Mouse (Mus musculus): Measurements from ENCODE around the gene Aff2. TPM values are rescaled to one million over a fixed set of nuclear protein-coding genes. Genes with fewer than 3 reads are reported as not detected.

The Aff2 gene
- polyA plus RNA-seq, 1 experiment from 2014 or later: 2.5 TPM

DNA sequence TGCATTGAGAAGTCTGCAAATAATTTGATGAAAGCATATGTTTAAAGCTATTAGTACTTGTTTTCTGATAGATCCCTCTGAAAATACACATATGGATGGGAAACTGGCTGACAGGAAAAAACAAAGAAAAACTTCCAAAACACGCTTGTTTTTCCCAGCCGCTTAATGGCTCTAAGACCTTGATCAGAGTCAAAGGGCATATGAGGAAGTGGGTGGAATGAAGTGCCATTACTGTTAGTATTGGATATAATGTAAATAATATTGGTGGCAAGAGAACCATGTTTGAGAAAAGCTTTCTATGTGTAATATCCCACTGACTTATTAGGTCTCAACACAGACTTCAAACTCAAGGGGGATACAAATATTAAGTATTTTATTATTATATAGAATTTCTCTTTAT, 455.0 kb downstream of the Aff2 start:
- WGBS: 73% methylated on average over 2 of the region's 2 CpGs
- Histone ChIP-seq H3K4me1 (ENCODE audit: control insufficient read depth, insufficient read depth, low read length) (no peaks in the 10 kb centered on the region), H3K9ac (ENCODE audit: low read depth, low read length) (no peak overlapping the region), H3K27me3 (ENCODE audit: control insufficient read depth, insufficient read depth, low read length) (no peaks in the 10 kb centered on the region), H3K27ac (ENCODE audit: low read depth, low read length) (no peak overlapping the region), H3K4me2 (replicated peaks; ENCODE audit: low read depth, low read length) (no peak overlapping the region), H3K9me3 (ENCODE audit: control insufficient read depth, low read length) (no peaks in the 10 kb centered on the region), H3K4me3 (ENCODE audit: low read length) (no peak overlapping the region), H3K36me3 (ENCODE audit: control insufficient read depth, insufficient read depth, low read length) (no peaks in the 10 kb centered on the region)
- ATAC-seq (ENCODE audit: low FRiP score, low TSS enrichment): no peak

DNA sequence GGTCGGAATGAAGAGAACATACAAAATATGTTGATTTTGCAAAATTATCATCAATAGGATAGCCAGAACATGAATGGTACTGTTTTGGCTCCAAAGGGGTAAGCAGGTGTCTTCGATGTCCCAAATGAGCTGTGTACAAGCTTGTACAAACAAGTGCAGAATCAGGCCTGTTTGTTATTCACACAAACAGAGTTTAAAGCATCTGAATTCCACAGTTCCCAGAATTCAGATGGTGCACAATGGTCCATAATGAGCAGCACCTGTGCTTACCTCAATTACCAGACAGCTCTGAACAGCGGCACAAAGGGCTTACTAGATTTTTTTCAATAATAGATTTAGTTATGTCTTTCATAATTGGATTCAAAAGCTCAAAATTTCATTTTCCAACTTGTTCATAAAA, 457.6 kb downstream of the Aff2 start:
- Histone ChIP-seq H3K4me2 (replicated peaks; ENCODE audit: low read depth, low read length) (no peak overlapping the region), H3K36me3 (ENCODE audit: control insufficient read depth, insufficient read depth, low read length) (no peaks in the 10 kb centered on the region), H3K9ac (ENCODE audit: low read depth, low read length) (no peak overlapping the region), H3K4me1 (ENCODE audit: control insufficient read depth, insufficient read depth, low read length) (no peaks in the 10 kb centered on the region), H3K27ac (ENCODE audit: low read depth, low read length) (no peak overlapping the region), H3K9me3 (ENCODE audit: control insufficient read depth, low read length) (no peaks in the 10 kb centered on the region), H3K27me3 (ENCODE audit: control insufficient read depth, insufficient read depth, low read length) (no peaks in the 10 kb centered on the region), H3K4me3 (ENCODE audit: low read length) (no peak overlapping the region)
- 93% methylated on average over 3 of the region's 3 CpGs for whole genome bisulfite sequencing
- no peak for ATAC-seq (ENCODE audit: low FRiP score, low TSS enrichment)

DNA sequence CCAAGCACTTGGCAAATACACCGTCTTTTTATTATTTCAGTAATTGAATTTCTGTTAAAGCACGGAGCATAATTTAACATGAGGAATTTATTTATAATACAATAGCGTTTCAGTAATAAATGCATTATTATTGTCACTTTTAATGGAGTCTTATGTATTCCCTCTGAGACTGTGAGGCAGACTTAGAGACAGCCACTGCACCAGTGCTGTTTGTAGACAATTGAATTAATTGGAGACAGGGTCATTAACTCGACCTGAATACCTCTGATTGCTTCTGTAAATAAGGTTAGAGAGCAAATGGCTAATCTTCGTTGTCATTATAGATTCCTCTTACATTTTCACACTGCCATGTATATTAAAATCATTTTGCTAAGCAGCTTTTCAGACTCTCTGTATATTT, 458.1 kb downstream of the Aff2 start:
- Histone ChIP-seq H3K27me3 (ENCODE audit: control insufficient read depth, insufficient read depth, low read length) (no peaks in the 10 kb centered on the region), H3K9me3 (ENCODE audit: control insufficient read depth, low read length) (no peaks in the 10 kb centered on the region), H3K4me1 (ENCODE audit: control insufficient read depth, insufficient read depth, low read length) (no peaks in the 10 kb centered on the region), H3K9ac (ENCODE audit: low read depth, low read length) (no peak overlapping the region), H3K4me3 (ENCODE audit: low read length) (no peak overlapping the region), H3K27ac (ENCODE audit: low read depth, low read length) (no peak overlapping the region), H3K36me3 (ENCODE audit: control insufficient read depth, insufficient read depth, low read length) (no peaks in the 10 kb centered on the region), H3K4me2 (replicated peaks; ENCODE audit: low read depth, low read length) (no peak overlapping the region)
- WGBS: 73% methylated on average over 5 of the region's 5 CpGs
- ATAC-seq (ENCODE audit: low FRiP score, low TSS enrichment): no peak

DNA sequence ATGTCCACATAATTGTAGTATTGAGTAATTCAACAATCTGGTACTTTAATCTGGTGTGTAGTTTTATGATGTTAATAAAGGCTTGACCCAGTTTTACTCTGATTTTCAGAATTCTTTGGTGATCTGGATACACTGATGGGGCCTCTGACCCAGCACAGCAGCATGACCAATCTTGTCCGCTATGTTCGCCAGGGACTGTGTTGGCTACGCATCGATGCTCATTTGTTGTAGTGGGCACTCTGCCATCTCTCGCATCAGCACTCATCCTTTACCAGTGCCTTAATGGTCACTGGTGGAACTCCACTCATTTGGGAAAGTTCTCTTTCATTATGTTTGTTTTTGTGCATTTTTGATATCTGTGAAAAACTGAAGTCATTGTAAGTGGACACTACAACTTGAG, 507.5 kb downstream of the Aff2 start:
- Histone ChIP-seq H3K9me3 (ENCODE audit: control insufficient read depth, low read length) (no peaks in the 10 kb centered on the region), H3K4me2 (replicated peaks; ENCODE audit: low read depth, low read length) (no peak overlapping the region), H3K9ac (ENCODE audit: low read depth, low read length) (no peak overlapping the region), H3K27me3 (ENCODE audit: control insufficient read depth, insufficient read depth, low read length) (no peaks in the 10 kb centered on the region), H3K36me3 (ENCODE audit: control insufficient read depth, insufficient read depth, low read length) (no peaks in the 10 kb centered on the region), H3K27ac (ENCODE audit: low read depth, low read length) (no peak overlapping the region), H3K4me1 (ENCODE audit: control insufficient read depth, insufficient read depth, low read length) (no peaks in the 10 kb centered on the region), H3K4me3 (ENCODE audit: low read length) (no peak overlapping the region)
- WGBS: 95% methylated on average over 5 of the region's 5 CpGs
- ATAC-seq (ENCODE audit: low FRiP score, low TSS enrichment): no peak

DNA sequence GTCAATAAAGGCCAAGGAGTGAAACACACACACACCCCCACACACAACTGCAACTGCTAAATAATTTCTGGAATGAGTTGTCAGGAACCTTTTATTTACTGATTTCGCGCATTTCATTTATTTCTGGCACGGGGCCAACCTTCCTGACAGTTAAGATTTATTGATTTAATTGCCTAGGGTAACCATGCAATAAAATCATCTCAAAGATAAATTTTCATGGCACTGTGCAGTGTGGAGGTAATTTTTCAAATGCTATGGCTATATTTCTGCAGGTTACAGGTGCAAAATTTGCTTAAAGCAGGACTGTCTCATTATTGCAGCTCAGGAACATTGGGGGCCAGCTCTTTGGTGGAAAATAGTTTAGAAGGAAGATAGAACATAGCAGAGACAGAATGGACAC, 531.6 kb downstream of the Aff2 start:
- no peak for ATAC-seq (ENCODE audit: low FRiP score, low TSS enrichment)
- no peaks in the 10 kb centered on the region for H3K27me3 ChIP-seq (ENCODE audit: control insufficient read depth, insufficient read depth, low read length)
- no peak overlapping the region for H3K9ac ChIP-seq (ENCODE audit: low read depth, low read length)
- H3K27ac ChIP-seq (ENCODE audit: low read depth, low read length): no peak overlapping the region
- H3K36me3 ChIP-seq (ENCODE audit: control insufficient read depth, insufficient read depth, low read length): no peaks in the 10 kb centered on the region
- no peak overlapping the region for H3K4me3 ChIP-seq (ENCODE audit: low read length)
- 57% methylated on average over 3 of the region's 3 CpGs for WGBS
- H3K9me3 ChIP-seq (ENCODE audit: control insufficient read depth, low read length): no peaks in the 10 kb centered on the region
- no peak overlapping the region for H3K4me2 ChIP-seq (replicated peaks; ENCODE audit: low read depth, low read length)
- no peaks in the 10 kb centered on the region for H3K4me1 ChIP-seq (ENCODE audit: control insufficient read depth, insufficient read depth, low read length)
